Mouse (Mus musculus) midbrain, embryonic 16.5 days (tissue): ENCODE data around the gene Mfsd6l. TPM values are rescaled to one million over a fixed set of nuclear protein-coding genes. Genes with fewer than 3 reads are reported as not detected.

Source experiments
- ATAC-seq: fragments of 200-750 bp; cut with Nextera tagmentation; 2 replicates; pipeline ENCODE4 v1.8.0; 2017; ENCODE audit warnings: moderate TSS enrichment
- H3K27ac ChIP-seq: fragments of 300-500 bp; sonication (generic); 2 replicates; pipeline ENCODE4 v1.5.1; 2014; ENCODE audit warnings: mild to moderate bottlenecking, low read length, mixed read lengths
- H3K27me3 ChIP-seq: fragments of 300-500 bp; sonication (generic); 2 replicates; pipeline ENCODE4 v1.6.1; 2014; ENCODE audit warnings: low read depth, low read length, mixed read lengths; ENCODE audit not compliant: control insufficient read depth, insufficient read depth
- H3K36me3 ChIP-seq: fragments of 300-500 bp; sonication (generic); 2 replicates; pipeline ENCODE4 v1.6.1; 2014; ENCODE audit warnings: mild to moderate bottlenecking, low read length, moderate library complexity, mixed read lengths; ENCODE audit not compliant: control insufficient read depth, insufficient read depth
- H3K4me1 ChIP-seq: fragments of 300-500 bp; sonication (generic); 2 replicates; pipeline ENCODE4 v1.6.1; 2014; ENCODE audit warnings: mild to moderate bottlenecking, low read length, mixed read lengths; ENCODE audit not compliant: control insufficient read depth, insufficient read depth
- H3K4me2 ChIP-seq: fragments of 300-500 bp; sonication (generic); 2 replicates; pipeline ENCODE4 v1.6.1; 2014; ENCODE audit warnings: mild to moderate bottlenecking, low read length, mixed read lengths
- H3K4me3 ChIP-seq: fragments of 300-500 bp; sonication (generic); 2 replicates; pipeline ENCODE4 v1.5.1; 2014; ENCODE audit warnings: low read depth, mild to moderate bottlenecking, low read length, moderate library complexity, mixed read lengths
- H3K9ac ChIP-seq: fragments of 300-500 bp; sonication (generic); 2 replicates; pipeline ENCODE4 v1.6.1; 2014; ENCODE audit warnings: low read depth, low read length, mixed read lengths
- H3K9me3 ChIP-seq: fragments of 300-500 bp; sonication (generic); replicated peaks from 2 replicates; pipeline ENCODE4 v1.6.1; 2014; ENCODE audit warnings: mild to moderate bottlenecking, low read length, mixed read lengths; ENCODE audit not compliant: control insufficient read depth, poor library complexity, severe bottlenecking
- WGBS: fragments of 180-500 bp; shearing (Covaris S2); extraction: QIAGEN DNeasy Blood & Tissue Kit; methylation state at CpG from one replicate; pipeline ENCODE4 v1.1.7; 2014; 5-methylcytosine and 5-hydroxymethylcytosine counted together
- polyA plus RNA-seq: library from polyadenylated mRNA; unstranded; fragments of >200 nt; fragmentation: Nextera tagmentation; extraction: Ambion mirVana; gene quantifications from 2 replicates; pipeline ENCODE4 v1.2.1, GENCODE M21; 2015

The Mfsd6l gene
- polyA plus RNA-seq, 1 experiment from 2014 or later, result 0.09 TPM

DNA sequence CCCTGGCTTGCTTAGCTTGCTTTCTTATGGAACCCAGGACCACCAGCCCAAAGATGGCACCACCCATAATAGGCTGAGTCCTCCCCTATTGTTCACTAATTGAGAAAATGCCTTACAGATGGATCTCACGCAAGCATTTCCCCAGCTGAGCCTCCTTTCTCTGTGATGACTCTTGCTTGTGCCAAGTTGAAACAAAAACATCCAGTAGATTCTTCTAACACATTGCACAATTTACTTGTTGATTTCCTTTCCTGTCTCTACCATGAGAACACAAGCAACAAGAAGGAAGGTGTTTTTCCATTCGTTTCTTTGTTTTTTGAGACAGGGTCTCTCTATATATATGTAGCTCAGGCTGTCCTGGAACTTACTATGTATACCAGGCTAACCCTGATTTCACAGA lies 51.1 kb downstream of the Mfsd6l start:
- Histone ChIP-seq H3K36me3 (no peaks in the 10 kb centered on the region), H3K9ac (no peak overlapping the region), H3K9me3 (no peaks in the 10 kb centered on the region), H3K4me2 (no peak overlapping the region), H3K4me1 (peaks cover 1% of the 10 kb centered on the region; the same call in 1 of the 2 replicates), H3K27ac (no peak overlapping the region), H3K27me3 (no peaks in the 10 kb centered on the region), H3K4me3 (no peak overlapping the region)
- no peak for ATAC-seq
- 80% methylated on average over 2 of the region's 2 CpGs for WGBS

Other genes with a start within 250 kb of the Mfsd6l start
- gene Ntn1, start 155.4 kb upstream of the Mfsd6l start, polyA plus RNA-seq, result 15.8 and 16.1 TPM in 2 replicates
- 0.21 and 0.24 TPM in 2 replicates for gene Pik3r5, start 124.1 kb upstream of the Mfsd6l start, polyA plus RNA-seq
- gene Pik3r6, start 53.2 kb upstream of the Mfsd6l start, polyA plus RNA-seq, result 1.3 and 2.5 TPM in 2 replicates
- gene Ccdc42, start 30.8 kb downstream of the Mfsd6l start, polyA plus RNA-seq, result 0.18 and 0.65 TPM in 2 replicates
- gene Myh10, start 135.4 kb downstream of the Mfsd6l start, polyA plus RNA-seq, result 94.9 and 104 TPM in 2 replicates